17 mouse cellular contexts compared by ENCODE assay signal in the genomic region with DNA sequence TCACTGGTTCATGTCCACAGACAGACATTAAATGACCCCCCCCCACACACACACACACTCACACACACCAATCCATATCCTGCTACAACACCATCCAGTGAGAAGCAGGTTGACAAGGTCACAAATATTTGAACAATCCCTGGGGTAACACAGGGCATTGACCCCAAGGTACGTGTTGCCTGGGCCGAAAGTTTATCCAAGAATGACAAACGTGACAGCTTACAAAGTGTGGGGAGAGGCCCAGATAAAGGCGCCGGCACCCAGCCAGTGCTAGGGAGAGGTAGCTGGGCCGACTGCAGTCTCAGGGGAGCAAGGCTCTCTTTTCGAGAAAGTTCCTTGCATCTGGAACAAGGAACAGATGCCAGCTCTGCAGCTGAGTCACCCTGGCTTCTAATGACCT.
DNase-seq lines count a peak whose midpoint lies in the region; ATAC-seq and TF ChIP-seq lines count a peak whose summit lies in the region.
"Had no signal": no experiment of that assay in that cellular context is flagged by ENCODE, and none has a peak within 500 bp of the region (broad histone marks: within the 10 kb centered on the region; RNA-seq: fewer than 3 reads in every experiment).

No protein-coding gene starts in this region.

- 0 out of 2 replicates have a peak, but pooled peaks have one; percentile 48 for ATAC-seq in heart, embryonic 12.5 days (ENCODE audit: insufficient number of reproducible peaks, low FRiP score)
- peak; percentile 69 for ATAC-seq in stomach, embryonic 16.5 days (ENCODE audit: insufficient read depth, low FRiP score)
- ATAC-seq in midbrain, postnatal 0 days (ENCODE audit: low FRiP score), result no peak
- ATAC-seq: forebrain, postnatal 0 days had no signal

- WGBS in heart, embryonic 12.5 days, result 8% methylated on average over 7 of the region's 7 CpGs
- WGBS in stomach, embryonic 16.5 days, result 13% methylated on average over 7 of the region's 7 CpGs
- WGBS in midbrain, postnatal 0 days, result 76% methylated on average over 7 of the region's 7 CpGs

- peaks cover 15% of the 10 kb centered on the region; the same call in 1 of the 2 replicates for H3K4me1 ChIP-seq in heart, embryonic 12.5 days (replicated peaks)
- H3K4me1 ChIP-seq in stomach, embryonic 16.5 days (ENCODE audit: control insufficient read depth, insufficient read depth, low read length), result no peaks in the 10 kb centered on the region
- H3K4me1 ChIP-seq in midbrain, postnatal 0 days (ENCODE audit: insufficient read depth, low read length), result no peaks in the 10 kb centered on the region
- H3K4me1 ChIP-seq: hindbrain, embryonic 15.5 days; kidney, embryonic 15.5 days; neural tube, embryonic 12.5 days had no signal

- no peaks in the 10 kb centered on the region for H3K9me3 ChIP-seq in heart, embryonic 12.5 days (replicated peaks)
- H3K9me3 ChIP-seq in stomach, embryonic 16.5 days (replicated peaks; ENCODE audit: control insufficient read depth, low read length), result no peaks in the 10 kb centered on the region
- no peaks in the 10 kb centered on the region for H3K9me3 ChIP-seq in midbrain, postnatal 0 days (ENCODE audit: low read length)
- H3K9me3 ChIP-seq: hindbrain, embryonic 15.5 days; kidney, embryonic 15.5 days; neural tube, embryonic 12.5 days had no signal

- no peak overlapping the region for H3K4me3 ChIP-seq in heart, embryonic 12.5 days
- H3K4me3 ChIP-seq in stomach, embryonic 16.5 days (replicated peaks; ENCODE audit: low read length), result no peak overlapping the region
- no peak overlapping the region for H3K4me3 ChIP-seq in midbrain, postnatal 0 days (ENCODE audit: low read depth, low read length)
- H3K4me3 ChIP-seq: hindbrain, embryonic 15.5 days; kidney, embryonic 15.5 days; neural tube, embryonic 12.5 days had no signal

- no peak overlapping the region for H3K9ac ChIP-seq in heart, embryonic 12.5 days
- no peak overlapping the region for H3K9ac ChIP-seq in stomach, embryonic 16.5 days (ENCODE audit: low read length)
- no peak overlapping the region for H3K9ac ChIP-seq in midbrain, postnatal 0 days (replicated peaks; ENCODE audit: low read length, poor library complexity, severe bottlenecking)
- H3K9ac ChIP-seq: forebrain, postnatal 0 days; hindbrain, embryonic 15.5 days; kidney, embryonic 15.5 days; neural tube, embryonic 12.5 days had no signal

- H3K27me3 ChIP-seq in heart, embryonic 12.5 days (replicated peaks), result peaks cover 10% of the 10 kb centered on the region
- H3K27me3 ChIP-seq in stomach, embryonic 16.5 days (ENCODE audit: control insufficient read depth, insufficient read depth, low read length), result no peaks in the 10 kb centered on the region
- H3K27me3 ChIP-seq in midbrain, postnatal 0 days (ENCODE audit: insufficient read depth, low read length), result no peaks in the 10 kb centered on the region
- H3K27me3 ChIP-seq: hindbrain, embryonic 15.5 days; kidney, embryonic 15.5 days; neural tube, embryonic 12.5 days had no signal

- DNase-seq in heart, adult 18-20 months, result peak; percentile 48
- no peak for DNase-seq in heart, adult 8-10 months (ENCODE audit: low spot score)
- peak; percentile 42 for DNase-seq in liver
- no peak for DNase-seq in right cerebral cortex, postnatal 25 days
- no peak for DNase-seq in kidney, adult 8-10 months
- DNase-seq in midbrain, postnatal 0 days (ENCODE audit: low spot score), result no peak
- DNase-seq: forebrain, postnatal 0 days; layer of hippocampus, adult 9-11 months; retina, postnatal 1 day; thymus, postnatal 14 days had no signal

- no peak overlapping the region for H3K4me2 ChIP-seq in heart, embryonic 12.5 days
- H3K4me2 ChIP-seq in stomach, embryonic 16.5 days (ENCODE audit: low read depth, low read length), result no peak overlapping the region
- no peak overlapping the region for H3K4me2 ChIP-seq in midbrain, postnatal 0 days (ENCODE audit: low read depth, low read length, poor library complexity, severe bottlenecking)
- H3K4me2 ChIP-seq: hindbrain, embryonic 15.5 days; kidney, embryonic 15.5 days; midbrain, embryonic 11.5 days; neural tube, embryonic 12.5 days had no signal

- no peaks in the 10 kb centered on the region for H3K36me3 ChIP-seq in heart, embryonic 12.5 days
- no peaks in the 10 kb centered on the region for H3K36me3 ChIP-seq in stomach, embryonic 16.5 days (ENCODE audit: control insufficient read depth, insufficient read depth, low read length)
- H3K36me3 ChIP-seq in midbrain, postnatal 0 days (ENCODE audit: insufficient read depth, low read length), result no peaks in the 10 kb centered on the region
- H3K36me3 ChIP-seq: G1E; hindbrain, embryonic 15.5 days; kidney, embryonic 15.5 days; neural tube, embryonic 12.5 days had no signal

- no peak overlapping the region for H3K27ac ChIP-seq in heart, embryonic 12.5 days (ENCODE audit: poor library complexity, severe bottlenecking)
- H3K27ac ChIP-seq in stomach, embryonic 16.5 days (ENCODE audit: low read length), result no peak overlapping the region
- no peak overlapping the region for H3K27ac ChIP-seq in midbrain, postnatal 0 days (ENCODE audit: low read depth, low read length)
- H3K27ac ChIP-seq: hindbrain, embryonic 15.5 days; kidney, embryonic 15.5 days; neural tube, embryonic 12.5 days had no signal

- TF ChIP-seq CTCF in midbrain, postnatal 0 days (IDR thresholded peaks at IDR 0.05), result no peak

Comparison
In these comparisons a context has a peak if more than half of its experiments do, and no peak if none do; other contexts are left out.
1. DNase-seq: peak in heart, adult 18-20 months (2 of 2) and liver (single experiment); none in heart, adult 8-10 months (single experiment), right cerebral cortex, postnatal 25 days (single experiment), kidney, adult 8-10 months (0 of 2) and midbrain, postnatal 0 days (single experiment).